Mouse (Mus musculus): ENCODE data around the gene Plekhm2. TPM values are rescaled to one million over a fixed set of nuclear protein-coding genes. Genes with fewer than 3 reads are reported as not detected.

Gene Plekhm2
- total and polyA plus RNA-seq, 2 experiments: 2.7 to 13.5 TPM

DNA sequence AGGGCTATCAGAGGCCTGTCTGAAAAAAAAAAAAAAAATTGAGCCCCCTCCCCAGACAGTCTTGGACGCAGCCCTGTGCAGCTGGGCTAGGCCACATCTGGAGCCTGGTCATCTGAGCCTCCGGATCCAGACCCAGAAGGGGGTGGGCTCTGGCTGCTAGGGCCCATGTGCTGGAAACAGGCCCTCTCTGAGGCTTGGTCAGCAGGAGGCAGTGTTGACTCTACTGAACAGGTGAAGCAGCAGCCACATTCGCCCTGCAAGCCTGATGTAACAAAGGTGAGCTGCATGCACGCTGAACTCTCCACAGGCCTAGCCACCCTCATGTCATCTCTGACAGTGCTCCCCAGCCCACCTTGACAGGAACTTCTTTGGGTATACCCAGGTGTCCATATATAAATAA is 5.0 kb downstream of the Plekhm2 start:
- no peak overlapping the region for H3K4me3 ChIP-seq (ENCODE audit: insufficient read depth, low read depth, low read length)
- H3K27ac ChIP-seq (replicated peaks; ENCODE audit: insufficient read depth, low read depth, low read length): no peak overlapping the region
- H3K27me3 ChIP-seq (ENCODE audit: control insufficient read depth, insufficient read depth, low read length): no peaks in the 10 kb centered on the region
- TF ChIP-seq POLR2A (IDR thresholded peaks at IDR 0.05; ENCODE audit: extremely low read depth, insufficient read depth, low read length) (no peak), CTCF (IDR thresholded peaks at IDR 0.05; ENCODE audit: low read depth, low read length) (peak; percentile 41)
- H3K4me1 ChIP-seq (ENCODE audit: control insufficient read depth, insufficient read depth, low read length): peaks cover 20% of the 10 kb centered on the region
- H3K36me3 ChIP-seq (ENCODE audit: control insufficient read depth, insufficient read depth, low read length): no peaks in the 10 kb centered on the region
- DNase-seq (ENCODE audit: extremely low read depth, low read depth, low spot score): no peak
- no peak overlapping the region for H3K9ac ChIP-seq (ENCODE audit: low read depth, low read length)
- H3K79me2 ChIP-seq (ENCODE audit: control insufficient read depth, insufficient read depth, low read length): peaks cover 13% of the 10 kb centered on the region; the same call in 1 of the 2 replicates
- WGBS: 85% methylated on average over 4 of the region's 4 CpGs

DNA sequence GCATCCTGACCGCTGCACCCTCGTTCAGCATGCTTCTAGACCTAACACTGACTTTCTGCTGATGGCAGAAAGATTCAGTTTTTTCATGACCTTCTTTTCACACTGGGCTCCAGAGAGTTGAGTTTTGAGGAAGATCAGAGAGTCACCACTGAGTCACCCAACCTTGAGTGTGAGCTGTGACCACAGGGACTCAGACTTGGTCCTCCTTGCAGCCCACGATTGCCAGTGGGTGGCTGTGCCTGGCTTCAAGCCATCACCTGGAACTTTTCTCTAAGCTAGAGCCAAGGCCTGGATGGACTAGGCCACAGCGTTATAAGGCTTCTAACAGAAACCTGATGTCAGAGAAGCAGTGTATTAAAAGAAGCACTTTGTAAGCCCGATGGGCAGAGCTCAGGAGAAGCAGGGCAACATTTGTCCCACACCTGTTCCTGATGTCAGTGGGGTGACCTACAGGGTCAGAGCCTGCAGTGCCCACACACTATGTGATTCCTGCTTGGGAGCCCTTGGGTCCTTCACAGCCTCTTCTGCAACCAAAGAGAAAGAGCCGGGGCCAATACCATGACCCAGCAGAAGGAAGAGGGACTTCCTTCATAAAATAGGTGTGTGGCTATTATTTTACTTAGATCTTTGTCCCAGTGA is 5.7 kb downstream of the Plekhm2 start:
- Histone ChIP-seq H3K79me2 (ENCODE audit: control insufficient read depth, insufficient read depth, low read length) (peaks cover 15% of the 10 kb centered on the region; the same call in 1 of the 2 replicates), H3K4me1 (ENCODE audit: control insufficient read depth, insufficient read depth, low read length) (peaks cover 17% of the 10 kb centered on the region), H3K9ac (ENCODE audit: low read depth, low read length) (no peak overlapping the region), H3K36me3 (ENCODE audit: control insufficient read depth, insufficient read depth, low read length) (no peaks in the 10 kb centered on the region), H3K27ac (replicated peaks; ENCODE audit: insufficient read depth, low read depth, low read length) (no peak overlapping the region), H3K4me3 (ENCODE audit: insufficient read depth, low read depth, low read length) (no peak overlapping the region), H3K27me3 (ENCODE audit: control insufficient read depth, insufficient read depth, low read length) (no peaks in the 10 kb centered on the region)
- WGBS: 78% methylated on average over 6 of the region's 6 CpGs
- TF ChIP-seq CTCF (IDR thresholded peaks at IDR 0.05; ENCODE audit: low read depth, low read length): no peak
- DNase-seq (ENCODE audit: extremely low read depth, low read depth, low spot score): no peak

DNA sequence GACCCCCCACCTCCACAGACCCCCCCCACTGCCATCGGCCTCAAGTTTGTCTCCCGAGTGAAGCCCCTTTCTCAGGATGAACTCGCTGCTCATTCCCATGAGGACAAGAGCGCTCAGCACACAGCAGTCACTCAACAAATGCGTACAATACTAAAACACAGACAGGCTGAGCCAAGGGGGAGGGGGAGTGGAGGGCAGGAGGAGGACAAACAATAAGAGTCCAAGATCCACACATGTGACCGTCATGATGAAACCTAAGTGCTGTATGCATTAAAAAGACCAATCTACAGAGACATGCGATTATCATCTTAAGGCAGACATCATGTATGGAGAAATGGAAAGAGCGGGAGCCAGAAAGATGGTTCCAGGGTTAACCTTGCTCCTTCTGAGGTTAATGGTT is 7.8 kb downstream of the Plekhm2 start:
- H3K27me3 ChIP-seq (ENCODE audit: control insufficient read depth, insufficient read depth, low read length): no peaks in the 10 kb centered on the region
- peak; percentile 54 for DNase-seq (ENCODE audit: extremely low read depth, low read depth, low spot score)
- H3K4me1 ChIP-seq (ENCODE audit: control insufficient read depth, insufficient read depth, low read length): peaks cover 10% of the 10 kb centered on the region
- no peaks in the 10 kb centered on the region for H3K36me3 ChIP-seq (ENCODE audit: control insufficient read depth, insufficient read depth, low read length)
- no peak overlapping the region for H3K4me3 ChIP-seq (ENCODE audit: insufficient read depth, low read depth, low read length)
- WGBS: 47% methylated on average over 8 of the region's 8 CpGs
- H3K9ac ChIP-seq (ENCODE audit: low read depth, low read length): no peak overlapping the region
- peaks cover 25% of the 10 kb centered on the region; the same call in 1 of the 2 replicates for H3K79me2 ChIP-seq (ENCODE audit: control insufficient read depth, insufficient read depth, low read length)
- TF ChIP-seq CTCF (IDR thresholded peaks at IDR 0.05; ENCODE audit: low read depth, low read length) (no peak), POLR2A (IDR thresholded peaks at IDR 0.05; ENCODE audit: extremely low read depth, insufficient read depth, low read length) (no peak)
- no peak overlapping the region for H3K27ac ChIP-seq (replicated peaks; ENCODE audit: insufficient read depth, low read depth, low read length)

DNA sequence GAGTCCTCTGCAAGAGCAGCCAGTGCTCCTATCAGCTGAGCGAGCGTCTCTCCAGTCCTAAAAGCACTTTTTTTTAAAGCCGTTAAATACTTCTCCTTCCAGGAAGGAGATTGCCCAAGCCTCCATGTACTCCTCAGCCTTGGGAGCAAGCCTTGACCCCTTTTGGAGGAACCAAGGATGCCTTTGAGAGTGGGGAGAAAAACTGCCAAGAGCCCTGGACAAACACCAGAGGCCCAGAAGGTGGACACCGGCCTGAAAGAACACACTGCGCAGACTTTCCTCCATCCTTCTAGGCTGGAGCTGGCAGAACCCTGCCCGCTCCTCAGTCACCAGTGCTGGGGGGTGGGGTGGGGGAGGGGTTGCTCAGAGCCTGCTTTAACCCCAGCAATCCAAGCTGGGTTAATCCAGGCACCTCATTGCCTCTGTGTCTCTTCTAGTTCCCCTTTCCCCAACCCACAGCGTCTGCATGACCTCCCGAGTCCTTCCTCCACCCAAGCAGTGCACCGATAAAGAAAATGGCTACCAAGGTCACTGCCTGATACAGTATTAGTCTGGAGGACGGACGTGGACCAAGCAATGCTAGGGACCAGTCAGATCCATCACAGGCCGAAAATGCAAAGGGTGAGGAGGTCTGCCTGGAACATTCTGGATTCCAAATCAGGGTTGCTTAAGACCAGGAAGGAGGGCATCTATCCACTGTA is 8.6 kb downstream of the Plekhm2 start:
- no peak overlapping the region for H3K9ac ChIP-seq (ENCODE audit: low read depth, low read length)
- 80% methylated on average over 12 of the region's 12 CpGs for WGBS

DNA sequence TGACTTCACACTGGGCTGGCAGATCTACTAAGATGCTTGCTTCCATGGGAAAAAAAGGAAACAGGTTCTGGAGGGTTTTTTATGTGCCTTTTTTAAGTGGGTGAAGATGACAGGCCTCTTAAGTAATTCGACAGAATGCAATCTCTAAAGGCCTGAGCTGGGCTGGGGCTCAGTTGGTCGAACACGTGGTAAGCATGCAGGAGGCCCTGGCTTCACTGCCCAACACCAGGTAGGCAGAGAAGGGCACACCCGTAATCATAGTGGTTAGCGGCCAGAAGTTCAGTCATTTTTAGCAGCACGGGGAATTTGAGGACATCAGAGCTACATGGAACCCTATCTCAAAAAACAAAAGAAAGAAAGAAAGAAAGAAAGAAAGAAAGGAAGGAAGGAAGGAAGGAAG is 10.2 kb downstream of the Plekhm2 start:
- no peak overlapping the region for H3K27ac ChIP-seq (replicated peaks; ENCODE audit: insufficient read depth, low read depth, low read length)
- TF ChIP-seq CTCF (IDR thresholded peaks at IDR 0.05; ENCODE audit: low read depth, low read length): no peak
- TF ChIP-seq POLR2A (IDR thresholded peaks at IDR 0.05; ENCODE audit: extremely low read depth, insufficient read depth, low read length): no peak
- H3K4me1 ChIP-seq (ENCODE audit: control insufficient read depth, insufficient read depth, low read length): peaks cover 10% of the 10 kb centered on the region
- peaks cover 35% of the 10 kb centered on the region; the same call in 1 of the 2 replicates for H3K79me2 ChIP-seq (ENCODE audit: control insufficient read depth, insufficient read depth, low read length)
- H3K9ac ChIP-seq (ENCODE audit: low read depth, low read length): no peak overlapping the region
- no peaks in the 10 kb centered on the region for H3K27me3 ChIP-seq (ENCODE audit: control insufficient read depth, insufficient read depth, low read length)
- no peak overlapping the region for H3K4me3 ChIP-seq (ENCODE audit: insufficient read depth, low read depth, low read length)
- DNase-seq (ENCODE audit: extremely low read depth, low read depth, low spot score): no peak
- WGBS: 94% methylated on average over 6 of the region's 6 CpGs
- no peaks in the 10 kb centered on the region for H3K36me3 ChIP-seq (ENCODE audit: control insufficient read depth, insufficient read depth, low read length)

More for the DNA sequence above, 8.6 kb downstream of the Plekhm2 start:
- TF ChIP-seq POLR2A (IDR thresholded peaks at IDR 0.05; ENCODE audit: extremely low read depth, insufficient read depth, low read length) (no peak), CTCF (IDR thresholded peaks at IDR 0.05; ENCODE audit: low read depth, low read length) (no peak)
- H3K4me3 ChIP-seq (ENCODE audit: insufficient read depth, low read depth, low read length): no peak overlapping the region
- no peak overlapping the region for H3K27ac ChIP-seq (replicated peaks; ENCODE audit: insufficient read depth, low read depth, low read length)
- no peaks in the 10 kb centered on the region for H3K27me3 ChIP-seq (ENCODE audit: control insufficient read depth, insufficient read depth, low read length)
- H3K36me3 ChIP-seq (ENCODE audit: control insufficient read depth, insufficient read depth, low read length): no peaks in the 10 kb centered on the region
- H3K79me2 ChIP-seq (ENCODE audit: control insufficient read depth, insufficient read depth, low read length): peaks cover 29% of the 10 kb centered on the region; the same call in 1 of the 2 replicates
- DNase-seq (ENCODE audit: extremely low read depth, low read depth, low spot score): no peak
- H3K4me1 ChIP-seq (ENCODE audit: control insufficient read depth, insufficient read depth, low read length): peaks cover 10% of the 10 kb centered on the region

DNA sequence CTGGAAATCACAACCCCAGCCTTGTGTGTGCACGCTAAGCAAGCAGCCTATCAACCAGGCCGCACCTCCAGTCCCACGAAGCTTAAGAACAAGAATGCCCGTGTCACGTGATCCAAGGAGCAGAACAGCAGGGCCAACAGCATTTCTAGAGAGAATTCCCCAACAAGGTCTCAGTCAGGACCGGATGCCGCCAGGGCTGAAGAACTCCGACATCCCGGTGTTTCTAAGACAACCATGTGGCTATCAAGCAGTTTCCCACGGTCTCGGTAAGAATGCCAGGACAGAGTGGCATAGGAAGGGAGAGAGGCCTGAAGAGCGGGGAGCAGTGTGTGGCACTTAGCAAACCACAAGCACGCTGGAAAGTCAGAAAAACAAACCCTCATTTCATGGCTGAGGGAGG is 10.9 kb downstream of the Plekhm2 start:
- DNase-seq (ENCODE audit: extremely low read depth, low read depth, low spot score): no peak
- H3K27me3 ChIP-seq (ENCODE audit: control insufficient read depth, insufficient read depth, low read length): no peaks in the 10 kb centered on the region
- H3K79me2 ChIP-seq (ENCODE audit: control insufficient read depth, insufficient read depth, low read length): peaks cover 39% of the 10 kb centered on the region; the same call in 1 of the 2 replicates
- no peak overlapping the region for H3K4me3 ChIP-seq (ENCODE audit: insufficient read depth, low read depth, low read length)
- H3K27ac ChIP-seq (replicated peaks; ENCODE audit: insufficient read depth, low read depth, low read length): no peak overlapping the region
- H3K4me1 ChIP-seq (ENCODE audit: control insufficient read depth, insufficient read depth, low read length): peaks cover 10% of the 10 kb centered on the region
- no peak for TF ChIP-seq POLR2A (IDR thresholded peaks at IDR 0.05; ENCODE audit: extremely low read depth, insufficient read depth, low read length)
- no peak for TF ChIP-seq CTCF (IDR thresholded peaks at IDR 0.05; ENCODE audit: low read depth, low read length)
- 96% methylated on average over 13 of the region's 13 CpGs for WGBS
- no peaks in the 10 kb centered on the region for H3K36me3 ChIP-seq (ENCODE audit: control insufficient read depth, insufficient read depth, low read length)
- no peak overlapping the region for H3K9ac ChIP-seq (ENCODE audit: low read depth, low read length)

Data from liver, adult 2 months (tissue).